Comparison of ENCODE assay signal across 13 mouse cellular contexts in genomic region chr12:52850332-52851036, GRCm38 (mm10).
DNase-seq lines count a peak whose midpoint lies in the region; ATAC-seq and TF ChIP-seq lines count a peak whose summit lies in the region.
"Had no signal": no experiment of that assay in that cellular context is flagged by ENCODE, and none has a peak within 500 bp of the region (broad histone marks: within the 10 kb centered on the region; RNA-seq: fewer than 3 reads in every experiment).

No protein-coding gene starts in this region.

- H3K27ac ChIP-seq in hindbrain, embryonic 10.5 days: peak overlapping the region; percentile 60
- no peak overlapping the region for H3K27ac ChIP-seq in hindbrain, embryonic 11.5 days (ENCODE audit: low read depth, low read length)
- no peak overlapping the region for H3K27ac ChIP-seq in forebrain, postnatal 0 days (ENCODE audit: low read depth, low read length)
- H3K27ac ChIP-seq in hindbrain, postnatal 0 days: peak overlapping the region; percentile 56; the same call in 1 of the 2 replicates
- H3K27ac ChIP-seq: limb, embryonic 12.5 days; neural tube, embryonic 12.5 days had no signal

- H3K27me3 ChIP-seq in hindbrain, embryonic 10.5 days (ENCODE audit: insufficient read depth, poor library complexity, severe bottlenecking): no peaks in the 10 kb centered on the region
- H3K27me3 ChIP-seq in hindbrain, embryonic 11.5 days (ENCODE audit: control insufficient read depth, insufficient read depth, low read length): no peaks in the 10 kb centered on the region
- no peaks in the 10 kb centered on the region for H3K27me3 ChIP-seq in forebrain, postnatal 0 days (ENCODE audit: insufficient read depth, low read length)
- H3K27me3 ChIP-seq in hindbrain, postnatal 0 days (ENCODE audit: insufficient read depth, low read length): no peaks in the 10 kb centered on the region
- H3K27me3 ChIP-seq: limb, embryonic 12.5 days; neural tube, embryonic 12.5 days had no signal

- H3K4me1 ChIP-seq in hindbrain, embryonic 10.5 days (replicated peaks): peaks cover 32% of the 10 kb centered on the region
- peaks cover 5% of the 10 kb centered on the region; the same call in 1 of the 2 replicates for H3K4me1 ChIP-seq in hindbrain, embryonic 11.5 days (replicated peaks; ENCODE audit: control insufficient read depth, insufficient read depth, low read length)
- no peaks in the 10 kb centered on the region for H3K4me1 ChIP-seq in forebrain, postnatal 0 days (ENCODE audit: insufficient read depth)
- H3K4me1 ChIP-seq in hindbrain, postnatal 0 days (ENCODE audit: insufficient read depth, low read length): peaks cover 18% of the 10 kb centered on the region

- H3K9ac ChIP-seq in hindbrain, embryonic 11.5 days (ENCODE audit: low read depth, low read length): no peak overlapping the region
- no peak overlapping the region for H3K9ac ChIP-seq in forebrain, postnatal 0 days
- H3K9ac ChIP-seq in hindbrain, postnatal 0 days (replicated peaks; ENCODE audit: low read length): no peak overlapping the region
- H3K9ac ChIP-seq: limb, embryonic 12.5 days; neural tube, embryonic 12.5 days had no signal

- WGBS in hindbrain, embryonic 10.5 days: 62% methylated on average over 7 of the region's 7 CpGs
- WGBS in hindbrain, embryonic 11.5 days: 72% methylated on average over 7 of the region's 7 CpGs
- 29% methylated on average over 7 of the region's 7 CpGs for WGBS in forebrain, postnatal 0 days
- WGBS in hindbrain, postnatal 0 days: 34% methylated on average over 7 of the region's 7 CpGs

- no peaks in the 10 kb centered on the region for H3K9me3 ChIP-seq in hindbrain, embryonic 10.5 days
- H3K9me3 ChIP-seq in hindbrain, embryonic 11.5 days (ENCODE audit: control insufficient read depth, low read length): no peaks in the 10 kb centered on the region
- H3K9me3 ChIP-seq in forebrain, postnatal 0 days (ENCODE audit: low read length): no peaks in the 10 kb centered on the region
- no peaks in the 10 kb centered on the region for H3K9me3 ChIP-seq in hindbrain, postnatal 0 days (ENCODE audit: low read length)
- H3K9me3 ChIP-seq: limb, embryonic 12.5 days; neural tube, embryonic 12.5 days had no signal

- no peak overlapping the region for H3K4me2 ChIP-seq in hindbrain, embryonic 11.5 days (replicated peaks; ENCODE audit: low read depth, low read length)
- no peak overlapping the region for H3K4me2 ChIP-seq in forebrain, postnatal 0 days (ENCODE audit: low read depth)
- no peak overlapping the region for H3K4me2 ChIP-seq in hindbrain, postnatal 0 days (ENCODE audit: low read depth, low read length)
- H3K4me2 ChIP-seq: limb, embryonic 12.5 days; neural tube, embryonic 12.5 days had no signal

- DNase-seq in hindbrain, embryonic 10.5 days (ENCODE audit: low spot score): no peak
- DNase-seq in hindbrain, embryonic 11.5 days (ENCODE audit: low spot score): no peak
- DNase-seq in brain, adult 2 months (ENCODE audit: low read depth, low spot score): peak; percentile 55
- DNase-seq in forebrain, postnatal 0 days: no peak
- peak; percentile 52 for DNase-seq in hindbrain, postnatal 0 days (ENCODE audit: low spot score)
- DNase-seq in spleen, postnatal 14 days (ENCODE audit: low spot score in 2 of 2): no peak
- no peak for DNase-seq in urinary bladder, adult 18-20 months (ENCODE audit: low spot score in 2 of 2)
- DNase-seq in lung, postnatal 25 days (ENCODE audit: low spot score): no peak
- DNase-seq: gastrocnemius, postnatal 10 days; lung, postnatal 10 days; right cerebral cortex, postnatal 14 days had no signal

- ATAC-seq in hindbrain, embryonic 11.5 days (ENCODE audit: low FRiP score): no peak
- ATAC-seq in forebrain, postnatal 0 days: no peak
- no peak for ATAC-seq in hindbrain, postnatal 0 days

- H3K36me3 ChIP-seq in hindbrain, embryonic 10.5 days: no peaks in the 10 kb centered on the region
- no peaks in the 10 kb centered on the region for H3K36me3 ChIP-seq in hindbrain, embryonic 11.5 days (ENCODE audit: control insufficient read depth, insufficient read depth, low read length)
- no peaks in the 10 kb centered on the region for H3K36me3 ChIP-seq in forebrain, postnatal 0 days (ENCODE audit: insufficient read depth)
- no peaks in the 10 kb centered on the region for H3K36me3 ChIP-seq in hindbrain, postnatal 0 days (ENCODE audit: insufficient read depth, low read length)
- H3K36me3 ChIP-seq: limb, embryonic 12.5 days; neural tube, embryonic 12.5 days had no signal

- no peak overlapping the region for H3K4me3 ChIP-seq in hindbrain, embryonic 10.5 days
- H3K4me3 ChIP-seq in hindbrain, embryonic 11.5 days (ENCODE audit: low read depth, low read length): no peak overlapping the region
- H3K4me3 ChIP-seq in forebrain, postnatal 0 days (ENCODE audit: low read depth, low read length): no peak overlapping the region
- H3K4me3 ChIP-seq in hindbrain, postnatal 0 days (ENCODE audit: low read length): no peak overlapping the region
- H3K4me3 ChIP-seq: limb, embryonic 12.5 days; neural tube, embryonic 12.5 days had no signal

- TF ChIP-seq CTCF in forebrain, postnatal 0 days (IDR thresholded peaks at IDR 0.05; ENCODE audit: low read depth): 0 out of 2 replicates have a peak, but pooled peaks have one; percentile 6
- TF ChIP-seq CTCF in hindbrain, postnatal 0 days (IDR thresholded peaks at IDR 0.05; ENCODE audit: low read depth): peak; percentile 51

Comparison
In these comparisons a context has a peak if more than half of its experiments do, and no peak if none do; other contexts are left out.
1. DNase-seq: peak in brain, adult 2 months (single experiment) and hindbrain, postnatal 0 days (single experiment); none in hindbrain, embryonic 10.5 days (single experiment), hindbrain, embryonic 11.5 days (single experiment), forebrain, postnatal 0 days (single experiment), spleen, postnatal 14 days (0 of 2), urinary bladder, adult 18-20 months (0 of 2) and lung, postnatal 25 days (single experiment).
2. H3K27ac ChIP-seq: peak in hindbrain, embryonic 10.5 days (single experiment) and hindbrain, postnatal 0 days (single experiment); none in hindbrain, embryonic 11.5 days (single experiment) and forebrain, postnatal 0 days (single experiment).